In genomic region chr4:87739524-87740128, GRCm38 (mm10) we compare ENCODE assay signal across 11 mouse cellular contexts.
DNase-seq lines count a peak whose midpoint lies in the region; ATAC-seq and TF ChIP-seq lines count a peak whose summit lies in the region.
"Had no signal": no experiment of that assay in that cellular context is flagged by ENCODE, and none has a peak within 500 bp of the region (broad histone marks: within the 10 kb centered on the region; RNA-seq: fewer than 3 reads in every experiment).

No protein-coding gene starts in this region.

- no peak for TF ChIP-seq POLR2A in limb, embryonic 14.5 days (IDR thresholded peaks at IDR 0.05; ENCODE audit: borderline replicate concordance, extremely low read depth, insufficient read depth, insufficient read length)

- intact Hi-C loops in left cerebral cortex, postnatal 4 days (cut with DNase I): no loop called here

- H3K27me3 ChIP-seq in forebrain, embryonic 13.5 days: no peaks in the 10 kb centered on the region
- H3K27me3 ChIP-seq in limb, embryonic 14.5 days (ENCODE audit: control insufficient read depth, insufficient read depth, low read length): no peaks in the 10 kb centered on the region

- ATAC-seq in forebrain, embryonic 13.5 days: peak; percentile 96
- peak; percentile 26; the same call in 1 of the 2 replicates for ATAC-seq in limb, embryonic 14.5 days (ENCODE audit: low FRiP score, low read depth)

- no peak overlapping the region for H3K4me2 ChIP-seq in forebrain, embryonic 13.5 days
- no peak overlapping the region for H3K4me2 ChIP-seq in limb, embryonic 14.5 days (replicated peaks; ENCODE audit: low read depth, low read length, severe bottlenecking)

- peaks cover 21% of the 10 kb centered on the region for H3K4me1 ChIP-seq in forebrain, embryonic 13.5 days
- peaks cover 14% of the 10 kb centered on the region for H3K4me1 ChIP-seq in limb, embryonic 14.5 days (ENCODE audit: control insufficient read depth, insufficient read depth, low read length)

- H3K4me3 ChIP-seq in forebrain, embryonic 13.5 days: no peak overlapping the region
- no peak overlapping the region for H3K4me3 ChIP-seq in limb, embryonic 14.5 days (replicated peaks; ENCODE audit: low read length)

- no peaks in the 10 kb centered on the region for H3K9me3 ChIP-seq in forebrain, embryonic 13.5 days (replicated peaks)
- no peaks in the 10 kb centered on the region; the same call in 1 of the 2 replicates for H3K9me3 ChIP-seq in limb, embryonic 14.5 days (ENCODE audit: control insufficient read depth, low read length)

- peak; percentile 1 for DNase-seq in kidney, adult 9 months
- DNase-seq in kidney, postnatal 10 days: no peak
- DNase-seq in brain, adult 2 months (ENCODE audit: low read depth, low spot score): peak; percentile 47
- no peak for DNase-seq in limb, embryonic 14.5 days (ENCODE audit: low spot score)
- DNase-seq in layer of hippocampus, adult 8-10 months (ENCODE audit: low spot score in 2 of 2): no peak
- DNase-seq in gastrocnemius, adult 18-20 months (ENCODE audit: low spot score): no peak
- DNase-seq in left cerebral cortex, postnatal 4 days: no peak
- DNase-seq: cerebellum, adult 2 months; heart, postnatal 14 days had no signal

- 0 out of 2 replicates have a peak overlapping the region, but pooled peaks have one; percentile 42 for H3K27ac ChIP-seq in forebrain, embryonic 13.5 days
- no peak overlapping the region for H3K27ac ChIP-seq in limb, embryonic 14.5 days (replicated peaks; ENCODE audit: low read depth, low read length)
- H3K27ac ChIP-seq: macrophage had no signal

- 35% methylated on average over 7 of the region's 7 CpGs for WGBS in forebrain, embryonic 13.5 days
- 22% methylated on average over 7 of the region's 7 CpGs for WGBS in limb, embryonic 14.5 days

- H3K36me3 ChIP-seq in forebrain, embryonic 13.5 days (ENCODE audit: poor library complexity, severe bottlenecking): no peaks in the 10 kb centered on the region
- no peaks in the 10 kb centered on the region for H3K36me3 ChIP-seq in limb, embryonic 14.5 days (ENCODE audit: control insufficient read depth, insufficient read depth, low read length)

- no peak overlapping the region for H3K9ac ChIP-seq in forebrain, embryonic 13.5 days
- no peak overlapping the region for H3K9ac ChIP-seq in limb, embryonic 14.5 days (ENCODE audit: low read depth, low read length, severe bottlenecking)

Comparison
In these comparisons a context has a peak if more than half of its experiments do, and no peak if none do; other contexts are left out.
1. DNase-seq: peak in kidney, adult 9 months (single experiment) and brain, adult 2 months (single experiment); none in kidney, postnatal 10 days (single experiment), limb, embryonic 14.5 days (single experiment), layer of hippocampus, adult 8-10 months (0 of 2), gastrocnemius, adult 18-20 months (single experiment) and left cerebral cortex, postnatal 4 days (single experiment).